Mouse (Mus musculus) embryonic fibroblast, embryonic 13.5 days (primary cell): ENCODE data around the gene Slx4.
"Not testable (repeated sequence)": the region's sequence is repeated elsewhere in the genome, so short reads cannot be mapped to it uniquely, and the experiment has no call there.

Experiments
- CTCF ChIP-seq: IDR thresholded peaks from 2 replicates; pipeline ENCODE4 v1.5.1; 2011; ENCODE audit warnings: mild to moderate bottlenecking, control low read depth, low read length, moderate library complexity, borderline replicate concordance; ENCODE audit not compliant: insufficient read depth
- POLR2A ChIP-seq: IDR thresholded peaks from 2 replicates; pipeline ENCODE4 v1.6.1; 2011; ENCODE audit warnings: low read depth, mild to moderate bottlenecking, control low read depth, low read length, moderate library complexity

GRCm38 (mm10) chr16:4016786-4017185, 13.2 kb upstream of the Slx4 start:
- not testable (repeated sequence) for TF ChIP-seq CTCF, POLR2A
